Mouse (Mus musculus) neural tube, embryonic 14.5 days (tissue): Measurements from ENCODE around the gene Neurog1. TPM values are rescaled to one million over a fixed set of nuclear protein-coding genes. Genes with fewer than 3 reads are reported as not detected.

Experiments
- ATAC-seq: fragments of 200-750 bp; cut with Nextera tagmentation; 2 replicates; pipeline ENCODE4 v1.8.0; 2017; ENCODE audit warnings: low read depth, mild to moderate bottlenecking, moderate TSS enrichment, moderate library complexity
- H3K27ac ChIP-seq: fragments of 300-500 bp; sonication (generic); 2 replicates; pipeline ENCODE4 v1.5.1; 2014; ENCODE audit warnings: low read depth, mild to moderate bottlenecking, control low read depth, low read length, moderate library complexity, mixed read lengths
- H3K27me3 ChIP-seq: fragments of 300-500 bp; sonication (generic); 2 replicates; pipeline ENCODE4 v1.6.1; 2014; ENCODE audit warnings: low read length; ENCODE audit not compliant: control insufficient read depth, insufficient read depth
- H3K36me3 ChIP-seq: fragments of 300-500 bp; sonication (generic); 2 replicates; pipeline ENCODE4 v1.6.1; 2014; ENCODE audit warnings: low read length, mixed read lengths; ENCODE audit not compliant: control insufficient read depth, insufficient read depth
- H3K4me1 ChIP-seq: fragments of 300-500 bp; sonication (generic); 2 replicates; pipeline ENCODE4 v1.6.1; 2014; ENCODE audit warnings: low read length; ENCODE audit not compliant: control insufficient read depth, insufficient read depth
- H3K4me2 ChIP-seq: fragments of 300-500 bp; sonication (generic); 2 replicates; pipeline ENCODE4 v1.6.1; 2014; ENCODE audit warnings: mild to moderate bottlenecking, low read depth, low read length, control low read depth
- H3K4me3 ChIP-seq: fragments of 300-500 bp; sonication (generic); 2 replicates; pipeline ENCODE4 v1.5.1; 2014; ENCODE audit warnings: low read depth, low read length, control low read depth, mixed read lengths
- H3K9ac ChIP-seq: fragments of 300-500 bp; sonication (generic); replicated peaks from 2 replicates; pipeline ENCODE4 v1.6.1; 2014; ENCODE audit warnings: low read depth, mild to moderate bottlenecking, control low read depth, low read length, mixed read lengths
- H3K9me3 ChIP-seq: fragments of 300-500 bp; sonication (generic); 2 replicates; pipeline ENCODE4 v1.6.1; 2016; ENCODE audit warnings: low read length; ENCODE audit not compliant: control insufficient read depth
- WGBS: fragments of 180-500 bp; shearing (Covaris S2); extraction: QIAGEN DNeasy Blood & Tissue Kit; methylation state at CpG from one replicate; pipeline ENCODE4 v1.1.7; 2014; 5-methylcytosine and 5-hydroxymethylcytosine counted together
- polyA plus RNA-seq: library from polyadenylated mRNA; unstranded; fragments of >200 nt; fragmentation: Nextera tagmentation; extraction: Ambion mirVana; gene quantifications from 2 replicates; pipeline ENCODE4 v1.2.1, GENCODE M21; 2014

Gene Neurog1
- polyA plus RNA-seq, 1 experiment from 2014 or later, result 0.16 TPM

GRCm38 (mm10) chr13:56287091-56287490 is 35.1 kb upstream of the Neurog1 start:
- no peaks in the 10 kb centered on the region for H3K27me3 ChIP-seq
- H3K36me3 ChIP-seq, result no peaks in the 10 kb centered on the region
- H3K4me2 ChIP-seq, result no peak overlapping the region
- ATAC-seq, result no peak
- WGBS, result 61% methylated on average over 9 of the region's 9 CpGs
- no peaks in the 10 kb centered on the region for H3K4me1 ChIP-seq
- H3K9ac ChIP-seq, result no peak overlapping the region
- no peak overlapping the region for H3K4me3 ChIP-seq
- no peaks in the 10 kb centered on the region for H3K9me3 ChIP-seq
- no peak overlapping the region for H3K27ac ChIP-seq

- no peaks in the 10 kb centered on the region for H3K4me1 ChIP-seq
- H3K27me3 ChIP-seq, result no peaks in the 10 kb centered on the region
- H3K9me3 ChIP-seq, result no peaks in the 10 kb centered on the region
- no peak overlapping the region for H3K27ac ChIP-seq
- H3K4me2 ChIP-seq, result no peak overlapping the region
- 92% methylated on average over 13 of the region's 13 CpGs for WGBS
- no peak for ATAC-seq
- no peak overlapping the region for H3K4me3 ChIP-seq
- no peaks in the 10 kb centered on the region for H3K36me3 ChIP-seq
- no peak overlapping the region for H3K9ac ChIP-seq
These were observed 31.4 kb upstream of the Neurog1 start for GRCm38 (mm10) chr13:56283321-56283720.

DNA sequence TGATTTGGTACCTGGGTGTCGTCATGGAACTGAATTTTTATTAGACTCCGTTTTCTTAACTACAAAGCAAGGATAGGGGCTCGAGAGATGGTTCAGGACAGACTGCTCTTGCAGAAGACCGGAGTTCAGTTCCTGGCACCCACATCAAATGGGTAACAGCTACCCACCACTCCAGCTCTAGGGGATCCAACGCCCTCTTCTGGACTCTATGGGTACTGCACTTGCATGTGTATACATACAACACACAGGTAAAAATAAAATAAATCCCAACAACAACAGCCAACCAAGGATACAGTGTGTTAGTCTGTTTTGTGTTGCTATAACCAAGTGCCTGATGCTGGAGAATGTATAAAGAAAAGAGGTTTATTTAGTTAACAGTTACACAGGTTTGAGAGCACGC is 28.4 kb upstream of the Neurog1 start:
- no peak overlapping the region for H3K27ac ChIP-seq
- WGBS, result 83% methylated on average over 6 of the region's 6 CpGs
- no peaks in the 10 kb centered on the region for H3K4me1 ChIP-seq
- no peaks in the 10 kb centered on the region for H3K27me3 ChIP-seq
- H3K4me3 ChIP-seq, result no peak overlapping the region
- no peak overlapping the region for H3K4me2 ChIP-seq
- ATAC-seq, result no peak
- H3K9me3 ChIP-seq, result no peaks in the 10 kb centered on the region
- H3K9ac ChIP-seq, result no peak overlapping the region
- no peaks in the 10 kb centered on the region for H3K36me3 ChIP-seq

- Histone ChIP-seq H3K36me3 (no peaks in the 10 kb centered on the region), H3K4me1 (no peaks in the 10 kb centered on the region), H3K4me2 (no peak overlapping the region), H3K9me3 (no peaks in the 10 kb centered on the region), H3K9ac (no peak overlapping the region), H3K27me3 (no peaks in the 10 kb centered on the region), H3K4me3 (no peak overlapping the region), H3K27ac (no peak overlapping the region)
- peak; percentile 77 for ATAC-seq
- 21% methylated on average over 8 of the region's 8 CpGs for WGBS
These were observed 27.5 kb upstream of the Neurog1 start for GRCm38 (mm10) chr13:56279439-56279838.

GRCm38 (mm10) chr13:56275171-56275570 is 23.2 kb upstream of the Neurog1 start:
- Histone ChIP-seq H3K36me3 (no peaks in the 10 kb centered on the region), H3K4me3 (no peak overlapping the region)
- WGBS, result 48% methylated on average over 2 of the region's 2 CpGs

GRCm38 (mm10) chr13:56270124-56270523 is 18.2 kb upstream of the Neurog1 start:
- no peak for ATAC-seq
- Histone ChIP-seq H3K9me3 (no peaks in the 10 kb centered on the region), H3K4me2 (no peak overlapping the region), H3K27me3 (no peaks in the 10 kb centered on the region), H3K9ac (no peak overlapping the region), H3K36me3 (no peaks in the 10 kb centered on the region), H3K4me3 (no peak overlapping the region), H3K27ac (no peak overlapping the region), H3K4me1 (no peaks in the 10 kb centered on the region)
- 55% methylated on average over 13 of the region's 13 CpGs for WGBS

More at GRCm38 (mm10) chr13:56275171-56275570, 23.2 kb upstream of the Neurog1 start:
- no peaks in the 10 kb centered on the region for H3K9me3 ChIP-seq
- H3K9ac ChIP-seq, result no peak overlapping the region
- H3K27me3 ChIP-seq, result no peaks in the 10 kb centered on the region
- H3K4me1 ChIP-seq, result no peaks in the 10 kb centered on the region
- ATAC-seq, result no peak
- no peak overlapping the region for H3K27ac ChIP-seq
- no peak overlapping the region for H3K4me2 ChIP-seq

DNA sequence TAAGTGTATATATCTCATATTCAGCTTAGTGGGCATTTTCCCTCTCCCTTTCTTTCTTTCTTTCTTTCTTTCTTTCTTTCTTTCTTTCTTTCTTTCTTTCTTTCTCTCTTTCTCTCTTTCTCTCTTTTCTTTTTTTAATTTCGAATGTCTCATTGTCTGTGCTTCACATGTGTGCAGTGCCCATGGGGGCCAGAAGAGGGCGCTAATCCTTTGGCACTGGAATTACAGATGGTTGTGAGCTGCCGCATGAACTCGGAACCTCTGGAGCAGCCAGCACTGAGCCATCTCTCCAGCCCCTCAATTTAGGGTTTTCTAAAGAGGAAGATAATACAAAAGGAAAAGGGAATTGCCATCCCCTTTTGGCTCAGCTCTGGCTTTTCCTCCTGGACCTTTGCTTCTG is 15.4 kb upstream of the Neurog1 start:
- Histone ChIP-seq H3K4me1 (no peaks in the 10 kb centered on the region), H3K9ac (no peak overlapping the region), H3K4me3 (no peak overlapping the region), H3K27ac (no peak overlapping the region), H3K27me3 (peaks cover 14% of the 10 kb centered on the region), H3K36me3 (no peaks in the 10 kb centered on the region), H3K9me3 (no peaks in the 10 kb centered on the region), H3K4me2 (no peak overlapping the region)
- WGBS, result 74% methylated on average over 4 of the region's 4 CpGs
- ATAC-seq, result no peak

DNA sequence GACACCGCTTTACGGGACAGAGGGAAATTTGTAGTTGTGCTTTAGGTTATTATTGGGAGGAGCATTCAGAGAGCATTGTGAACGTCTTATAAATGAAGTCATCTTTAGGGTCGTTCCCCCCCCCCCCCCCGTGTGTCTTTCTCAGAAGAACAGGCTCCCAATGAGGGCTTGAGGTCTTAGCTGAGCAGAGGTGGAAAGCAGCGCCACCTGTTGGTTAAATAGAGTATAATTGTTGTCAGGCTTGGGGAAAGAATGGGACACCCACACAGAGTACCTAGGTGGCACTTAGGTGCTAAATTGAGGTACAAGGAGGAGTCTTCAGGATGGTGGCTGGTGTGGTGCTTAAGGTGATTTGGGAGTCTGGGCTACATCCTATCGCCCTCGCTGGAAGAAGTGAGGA is 14.5 kb upstream of the Neurog1 start:
- Histone ChIP-seq H3K27ac (no peak overlapping the region), H3K4me2 (no peak overlapping the region), H3K4me3 (no peak overlapping the region), H3K27me3 (peaks cover 23% of the 10 kb centered on the region), H3K9me3 (no peaks in the 10 kb centered on the region), H3K9ac (no peak overlapping the region), H3K4me1 (no peaks in the 10 kb centered on the region), H3K36me3 (no peaks in the 10 kb centered on the region)
- ATAC-seq, result 0 out of 2 replicates have a peak, but pooled peaks have one; percentile 44
- 36% methylated on average over 8 of the region's 8 CpGs for WGBS

DNA sequence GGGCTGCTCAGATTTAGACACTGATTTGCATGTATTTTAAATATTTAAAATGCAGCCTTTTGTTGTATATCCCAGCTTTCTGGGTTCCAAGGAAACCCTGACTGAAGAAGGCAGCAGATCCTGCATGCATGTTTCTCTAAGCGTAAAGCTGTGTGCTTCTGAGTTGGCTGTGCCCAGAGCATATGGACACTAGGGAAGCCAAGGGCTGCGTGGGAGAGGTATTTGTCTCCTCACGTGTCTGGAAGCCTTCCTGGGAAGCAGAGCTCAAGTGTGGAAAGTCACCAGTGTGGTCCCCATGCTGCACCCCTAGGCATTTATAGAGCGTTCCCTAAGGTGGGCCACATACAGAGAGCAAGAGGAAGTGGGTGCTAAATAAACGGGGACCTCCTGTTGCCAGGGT is 13.7 kb upstream of the Neurog1 start:
- Histone ChIP-seq H3K27me3 (peaks cover 30% of the 10 kb centered on the region), H3K27ac (no peak overlapping the region), H3K9ac (no peak overlapping the region), H3K4me1 (no peaks in the 10 kb centered on the region), H3K36me3 (no peaks in the 10 kb centered on the region), H3K9me3 (no peaks in the 10 kb centered on the region), H3K4me2 (no peak overlapping the region), H3K4me3 (no peak overlapping the region)
- no peak for ATAC-seq
- 70% methylated on average over 5 of the region's 5 CpGs for WGBS

GRCm38 (mm10) chr13:56262269-56262668 is 10.3 kb upstream of the Neurog1 start:
- no peak overlapping the region for H3K9ac ChIP-seq
- peaks cover 52% of the 10 kb centered on the region for H3K27me3 ChIP-seq
- WGBS, result 52% methylated on average over 4 of the region's 4 CpGs
- H3K4me3 ChIP-seq, result no peak overlapping the region
- no peaks in the 10 kb centered on the region for H3K36me3 ChIP-seq
- H3K4me2 ChIP-seq, result no peak overlapping the region
- no peak overlapping the region for H3K27ac ChIP-seq
- no peaks in the 10 kb centered on the region for H3K4me1 ChIP-seq
- ATAC-seq, result no peak
- H3K9me3 ChIP-seq, result no peaks in the 10 kb centered on the region
